Mouse (Mus musculus) G1E (cell line): ENCODE measurements at regions not wholly inside any gene's neighbourhood (a gene's known extent, or its start where the extent isn't known, plus 50 kb on each side); places are given as distances from the start of the nearest gene placed in this dataset.

Experiments
- CTCF ChIP-seq: IDR thresholded peaks from 2 replicates; pipeline ENCODE4 v1.5.1; 2012; ENCODE audit warnings: low read depth, low read length, inconsistent platforms, mixed read lengths
- GATA1 ChIP-seq: IDR thresholded peaks from 2 replicates; pipeline ENCODE4 v1.6.1; 2012; ENCODE audit warnings: borderline replicate concordance, low read length, inconsistent platforms, mixed read lengths
- GATA2 ChIP-seq: IDR thresholded peaks from 2 replicates; pipeline ENCODE4 v1.6.1; 2012; ENCODE audit warnings: low read depth, low read length, inconsistent platforms, borderline replicate concordance
- POLR2AphosphoS5 ChIP-seq: IDR thresholded peaks from 2 replicates; pipeline ENCODE4 v1.6.1; 2012; ENCODE audit warnings: low read depth, low read length, inconsistent platforms; ENCODE audit not compliant: insufficient replicate concordance
- TAL1 ChIP-seq: conservative IDR thresholded peaks from 2 replicates; pipeline ENCODE4 v1.6.1; 2012; ENCODE audit warnings: low read depth, low read length, inconsistent platforms, mixed read lengths

- no peak for TF ChIP-seq CTCF
- TF ChIP-seq GATA1: no peak
- no peak for TF ChIP-seq TAL1
- TF ChIP-seq POLR2AphosphoS5: no peak
- TF ChIP-seq GATA2: no peak
These were observed 214.0 kb upstream of the Castor2 start for GRCm38 (mm10) chr5:133885507-133885906.
